Mouse (Mus musculus) forelimb bud, embryonic 11.5 days (tissue): ENCODE results near the gene Gm3015.
"Not testable (repeated sequence)": the region's sequence is repeated elsewhere in the genome, so short reads cannot be mapped to it uniquely, and the experiment has no call there.

Experiments used
- DNase-seq: peaks from one replicate; pipeline ENCODE4 v3.0.0-alpha.2; 2012; ENCODE audit warnings: low read depth, low spot score

The Gm3015 gene

GRCm38 (mm10) chr14:42768721-42769120, at the start of gene Gm3015:
Gene Gm3015 (minus strand): TSS chr14:42768821.
- DNase-seq = not testable (repeated sequence)

- not testable (repeated sequence) for DNase-seq
Measured at GRCm38 (mm10) chr14:42797887-42798286, 29.3 kb upstream of the Gm3015 start, which contains the start of gene Gm10377. Gene Gm10377 (minus strand): TSS chr14:42797987.
